Mouse (Mus musculus): Measurements from ENCODE around the gene Cd47. TPM values are rescaled to one million over a fixed set of nuclear protein-coding genes. Genes with fewer than 3 reads are reported as not detected.
A peak's percentile ranks its signal among the peaks of the same experiment; 100 is the strongest.
"Not testable (repeated sequence)": the region's sequence is repeated elsewhere in the genome, so short reads cannot be mapped to it uniquely, and the experiment has no call there.

Gene Cd47
- polyA plus RNA-seq, 1 experiment from 2014 or later: 110 TPM

DNA sequence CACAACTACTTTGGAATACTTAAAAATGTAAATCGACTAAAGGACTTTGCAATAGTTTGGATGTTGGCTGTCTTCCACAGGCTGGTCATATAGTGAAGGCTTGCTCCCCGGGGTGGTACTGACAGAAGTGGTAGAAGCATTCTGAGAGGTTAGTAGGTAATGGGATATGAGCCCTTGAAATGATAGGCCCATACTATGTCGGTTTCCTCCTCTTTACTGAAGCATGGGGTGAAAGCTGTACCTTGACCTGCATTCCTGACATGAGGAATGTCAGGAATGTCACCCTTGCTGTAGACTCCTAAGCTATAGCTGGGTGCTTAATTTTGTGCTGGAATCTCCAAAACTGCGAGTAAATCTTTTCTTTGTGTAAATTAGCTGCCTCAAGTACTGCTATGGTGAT, 14.1 kb downstream of the Cd47 start:
- WGBS: 82% methylated on average over 4 of the region's 4 CpGs
- no peak overlapping the region for H3K27ac ChIP-seq
- H3K9me3 ChIP-seq: no peaks in the 10 kb centered on the region
- H3K27me3 ChIP-seq: no peaks in the 10 kb centered on the region
- no peak for ATAC-seq (ENCODE audit: low FRiP score)
- H3K4me2 ChIP-seq: no peak overlapping the region
- no peaks in the 10 kb centered on the region for H3K4me1 ChIP-seq (replicated peaks)
- H3K4me3 ChIP-seq: no peak overlapping the region
- no peaks in the 10 kb centered on the region for H3K36me3 ChIP-seq
- H3K9ac ChIP-seq: no peak overlapping the region

- no peaks in the 10 kb centered on the region for H3K4me1 ChIP-seq (replicated peaks)
- no peaks in the 10 kb centered on the region for H3K9me3 ChIP-seq
- H3K27me3 ChIP-seq: no peaks in the 10 kb centered on the region
- no peak overlapping the region for H3K4me3 ChIP-seq
- H3K36me3 ChIP-seq: no peaks in the 10 kb centered on the region
- H3K4me2 ChIP-seq: no peak overlapping the region
- no peak overlapping the region for H3K27ac ChIP-seq
- ATAC-seq (ENCODE audit: low FRiP score): no peak
- WGBS: 91% methylated on average over 3 of the region's 3 CpGs
- no peak overlapping the region for H3K9ac ChIP-seq
Observed at GRCm38 (mm10) chr16:49816889-49817288, 16.6 kb downstream of the Cd47 start.

DNA sequence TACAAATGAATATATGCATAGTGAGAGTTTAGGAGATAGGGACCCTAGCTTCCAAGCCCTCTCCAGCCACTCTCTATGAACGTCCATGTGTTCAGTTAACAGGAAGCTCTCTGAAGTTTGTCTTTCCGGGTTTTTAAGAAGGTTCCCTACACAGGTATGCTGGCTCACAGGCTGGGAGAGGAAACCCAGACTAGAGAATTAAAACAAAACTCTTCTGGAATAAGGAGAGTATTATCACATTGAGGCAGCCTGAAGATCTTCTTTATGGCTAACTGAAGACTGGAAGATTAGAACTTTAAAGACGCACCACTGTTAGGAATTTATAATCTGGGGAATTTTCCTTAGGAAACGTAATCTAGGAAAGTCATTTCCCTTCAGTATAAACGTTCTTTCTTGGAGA, 17.8 kb downstream of the Cd47 start:
- no peak for ATAC-seq (ENCODE audit: low FRiP score)
- H3K4me1 ChIP-seq (replicated peaks): no peaks in the 10 kb centered on the region
- WGBS: 87% methylated on average over 5 of the region's 5 CpGs
- H3K9ac ChIP-seq: no peak overlapping the region
- H3K4me2 ChIP-seq: no peak overlapping the region
- H3K4me3 ChIP-seq: no peak overlapping the region
- no peaks in the 10 kb centered on the region for H3K9me3 ChIP-seq
- H3K27me3 ChIP-seq: no peaks in the 10 kb centered on the region
- H3K36me3 ChIP-seq: no peaks in the 10 kb centered on the region
- H3K27ac ChIP-seq: no peak overlapping the region

GRCm38 (mm10) chr16:49818627-49819026, 18.3 kb downstream of the Cd47 start:
- H3K27ac ChIP-seq: no peak overlapping the region
- H3K36me3 ChIP-seq: no peaks in the 10 kb centered on the region
- no peak overlapping the region for H3K9ac ChIP-seq
- H3K4me3 ChIP-seq: no peak overlapping the region
- no peaks in the 10 kb centered on the region for H3K4me1 ChIP-seq (replicated peaks)
- no peak for ATAC-seq (ENCODE audit: low FRiP score)
- H3K9me3 ChIP-seq: no peaks in the 10 kb centered on the region
- H3K27me3 ChIP-seq: no peaks in the 10 kb centered on the region
- WGBS: 90% methylated on average over 6 of the region's 6 CpGs
- no peak overlapping the region for H3K4me2 ChIP-seq

GRCm38 (mm10) chr16:49819494-49819893, 19.2 kb downstream of the Cd47 start:
- Histone ChIP-seq H3K36me3 (no peaks in the 10 kb centered on the region), H3K9me3 (no peaks in the 10 kb centered on the region), H3K4me3 (no peak overlapping the region), H3K4me2 (no peak overlapping the region), H3K27ac (no peak overlapping the region), H3K4me1 (replicated peaks) (no peaks in the 10 kb centered on the region), H3K27me3 (no peaks in the 10 kb centered on the region), H3K9ac (no peak overlapping the region)
- WGBS: 81% methylated on average over 3 of the region's 3 CpGs
- ATAC-seq (ENCODE audit: low FRiP score): no peak

GRCm38 (mm10) chr16:49830911-49831310, 30.6 kb downstream of the Cd47 start:
- H3K4me3 ChIP-seq; H3K4me2 ChIP-seq; H3K4me1 ChIP-seq (replicated peaks); H3K9me3 ChIP-seq; H3K36me3 ChIP-seq; H3K27me3 ChIP-seq; ATAC-seq (ENCODE audit: low FRiP score); H3K9ac ChIP-seq; H3K27ac ChIP-seq: not testable (repeated sequence)
- WGBS: 91% methylated on average over 3 of the region's 3 CpGs

GRCm38 (mm10) chr16:49832339-49832738, 32.0 kb downstream of the Cd47 start:
- Histone ChIP-seq H3K27me3 (no peaks in the 10 kb centered on the region), H3K4me3 (no peak overlapping the region), H3K9ac (no peak overlapping the region), H3K27ac (no peak overlapping the region), H3K36me3 (no peaks in the 10 kb centered on the region), H3K9me3 (no peaks in the 10 kb centered on the region), H3K4me1 (replicated peaks) (no peaks in the 10 kb centered on the region), H3K4me2 (no peak overlapping the region)
- WGBS: 83% methylated on average over 3 of the region's 3 CpGs
- no peak for ATAC-seq (ENCODE audit: low FRiP score)

DNA sequence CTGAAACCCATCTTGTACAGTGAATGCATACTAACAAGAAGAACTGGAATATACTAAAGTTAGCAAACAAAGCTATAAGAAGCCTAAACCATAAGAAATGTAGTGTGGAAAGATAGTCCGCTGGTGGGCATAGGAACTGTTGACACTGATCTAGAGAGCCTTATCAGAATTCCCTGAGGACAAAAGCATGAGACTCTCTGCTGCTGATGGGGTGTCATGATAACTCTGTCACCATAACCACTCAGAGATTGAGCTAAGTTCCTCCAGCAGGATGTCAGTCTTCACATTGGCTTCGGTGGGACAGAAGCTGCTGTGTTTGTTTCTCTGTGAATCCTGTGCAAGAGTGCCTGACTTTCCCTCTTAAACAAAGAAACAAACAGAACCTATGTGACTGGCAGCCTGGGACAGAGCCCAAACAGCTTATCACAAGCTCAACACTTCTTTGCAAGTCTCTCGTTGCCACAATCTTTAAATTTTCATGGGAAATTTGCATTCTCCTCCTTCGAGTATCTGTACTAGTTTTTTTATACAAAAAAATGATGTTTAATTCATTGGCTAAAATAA, 33.9 kb downstream of the Cd47 start:
- Histone ChIP-seq H3K4me3 (no peak overlapping the region), H3K9ac (no peak overlapping the region), H3K27ac (no peak overlapping the region), H3K9me3 (no peaks in the 10 kb centered on the region), H3K4me1 (replicated peaks) (0 out of 2 replicates have a peak, but pooled peaks cover 2% of the 10 kb centered on the region), H3K27me3 (no peaks in the 10 kb centered on the region), H3K36me3 (no peaks in the 10 kb centered on the region), H3K4me2 (no peak overlapping the region)
- 61% methylated on average over 4 of the region's 4 CpGs for WGBS
- ATAC-seq (ENCODE audit: low FRiP score): no peak

DNA sequence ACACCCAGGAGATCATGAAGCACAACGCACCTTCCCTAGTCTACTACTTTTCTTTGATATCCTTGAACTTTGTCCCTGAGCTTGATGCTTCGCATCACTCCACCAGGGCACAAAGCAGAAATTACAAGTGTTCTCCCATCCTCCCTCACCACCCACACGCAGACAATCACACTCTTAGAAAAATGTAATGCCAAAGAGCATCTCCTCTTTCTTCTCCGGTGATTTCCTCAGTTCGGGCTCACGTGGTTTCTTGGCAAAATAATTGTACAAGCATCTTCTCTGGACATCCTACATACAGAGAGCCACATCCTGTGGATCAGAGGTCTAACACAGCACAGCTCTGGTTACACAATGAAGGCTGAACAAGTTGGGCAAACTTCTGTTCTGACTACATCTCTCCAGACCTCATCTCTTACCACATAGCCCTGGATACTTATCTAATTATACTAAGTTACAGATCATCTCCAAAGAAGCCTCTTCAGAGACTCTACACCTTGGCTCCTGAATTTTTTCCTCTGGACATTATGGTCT, 36.4 kb downstream of the Cd47 start:
- Histone ChIP-seq H3K9me3 (no peaks in the 10 kb centered on the region), H3K4me3 (no peak overlapping the region), H3K4me2 (no peak overlapping the region), H3K27me3 (no peaks in the 10 kb centered on the region), H3K4me1 (replicated peaks) (peaks cover 11% of the 10 kb centered on the region), H3K36me3 (no peaks in the 10 kb centered on the region), H3K27ac (no peak overlapping the region), H3K9ac (no peak overlapping the region)
- 88% methylated on average over 6 of the region's 6 CpGs for WGBS
- no peak for ATAC-seq (ENCODE audit: low FRiP score)

DNA sequence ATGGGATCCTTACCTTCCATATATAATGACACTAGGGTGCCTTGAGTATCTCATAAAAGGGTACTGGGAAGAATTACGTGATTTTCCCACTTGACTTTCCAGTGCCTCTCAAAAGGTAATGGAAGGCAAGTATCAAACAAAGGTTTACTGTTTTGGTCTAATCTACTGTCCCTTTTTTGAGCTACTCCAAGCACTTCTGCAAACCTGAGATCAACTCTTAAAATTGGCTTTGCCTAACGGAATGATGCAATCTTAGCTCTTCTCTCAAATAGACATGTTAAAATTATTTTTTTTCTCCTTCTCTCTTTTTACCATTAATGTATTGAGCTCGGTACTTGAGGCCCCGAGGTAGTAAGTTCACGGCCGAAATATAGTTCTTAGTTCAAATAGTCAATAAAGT, 38.6 kb downstream of the Cd47 start:
- H3K9me3 ChIP-seq: no peaks in the 10 kb centered on the region
- H3K4me2 ChIP-seq: no peak overlapping the region
- peaks cover 11% of the 10 kb centered on the region for H3K4me1 ChIP-seq (replicated peaks)
- no peaks in the 10 kb centered on the region for H3K36me3 ChIP-seq
- no peak overlapping the region for H3K4me3 ChIP-seq
- ATAC-seq (ENCODE audit: low FRiP score): no peak
- no peak overlapping the region for H3K9ac ChIP-seq
- WGBS: 84% methylated on average over 6 of the region's 6 CpGs
- no peaks in the 10 kb centered on the region for H3K27me3 ChIP-seq
- H3K27ac ChIP-seq: no peak overlapping the region

- Histone ChIP-seq H3K4me3 (no peak overlapping the region), H3K36me3 (no peaks in the 10 kb centered on the region), H3K27me3 (no peaks in the 10 kb centered on the region), H3K9me3 (no peaks in the 10 kb centered on the region), H3K4me1 (replicated peaks) (peaks cover 11% of the 10 kb centered on the region), H3K4me2 (no peak overlapping the region), H3K9ac (no peak overlapping the region), H3K27ac (no peak overlapping the region; the same call in 1 of the 2 replicates)
- peak; percentile 57; the same call in 1 of the 2 replicates for ATAC-seq (ENCODE audit: low FRiP score)
- WGBS: 58% methylated on average over 15 of the region's 15 CpGs
Observed at GRCm38 (mm10) chr16:49839681-49840535, 39.6 kb downstream of the Cd47 start.

DNA sequence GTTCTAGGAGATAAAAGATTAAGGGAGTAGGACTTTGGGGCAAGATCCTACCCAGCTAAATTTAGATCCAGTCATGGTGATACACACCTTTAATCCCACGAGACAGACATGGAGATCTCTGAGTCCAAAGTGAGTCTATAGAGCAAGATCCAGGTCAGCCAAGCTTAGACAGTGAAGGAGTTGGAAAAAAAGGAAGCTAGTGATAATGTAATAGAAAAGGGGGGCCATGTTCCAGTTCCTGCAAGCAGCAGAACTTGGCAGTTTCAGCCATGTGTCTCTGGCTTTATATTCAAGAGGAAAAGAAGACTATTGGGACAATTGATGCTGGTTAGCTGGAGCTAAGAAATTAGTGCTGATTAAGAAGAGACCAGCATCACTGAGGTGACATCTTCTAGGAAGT, 43.4 kb downstream of the Cd47 start:
- ATAC-seq (ENCODE audit: low FRiP score): no peak
- H3K4me2 ChIP-seq: no peak overlapping the region
- no peaks in the 10 kb centered on the region for H3K9me3 ChIP-seq
- no peak overlapping the region for H3K27ac ChIP-seq
- WGBS: 58% methylated on average over 1 of the region's 1 CpGs
- H3K4me1 ChIP-seq (replicated peaks): peaks cover 10% of the 10 kb centered on the region
- H3K36me3 ChIP-seq: no peaks in the 10 kb centered on the region
- H3K27me3 ChIP-seq: no peaks in the 10 kb centered on the region
- no peak overlapping the region for H3K4me3 ChIP-seq
- no peak overlapping the region for H3K9ac ChIP-seq

Data from hindbrain, embryonic 13.5 days (tissue).